Mouse (Mus musculus) hindbrain, embryonic 12.5 days (tissue): Measurements from ENCODE around the gene Fsd1. TPM values are rescaled to one million over a fixed set of nuclear protein-coding genes. Genes with fewer than 3 reads are reported as not detected.

ENCODE experiments used
- ATAC-seq: fragments of 200-750 bp; cut with Nextera tagmentation; 2 replicates; pipeline ENCODE4 v1.8.0; 2017; ENCODE audit warnings: moderate TSS enrichment; ENCODE audit not compliant: low FRiP score
- H3K27ac ChIP-seq: fragments of 300-500 bp; sonication (generic); 2 replicates; pipeline ENCODE4 v1.5.1; 2016; ENCODE audit warnings: mild to moderate bottlenecking
- H3K27me3 ChIP-seq: fragments of 300-500 bp; sonication (generic); 2 replicates; pipeline ENCODE4 v1.6.1; 2016; ENCODE audit warnings: mild to moderate bottlenecking
- H3K36me3 ChIP-seq: fragments of 300-500 bp; sonication (generic); 2 replicates; pipeline ENCODE4 v1.6.1; 2016; ENCODE audit warnings: mild to moderate bottlenecking
- H3K4me1 ChIP-seq: fragments of 300-500 bp; sonication (generic); 2 replicates; pipeline ENCODE4 v1.6.1; 2016
- H3K4me2 ChIP-seq: fragments of 300-500 bp; sonication (generic); replicated peaks from 2 replicates; pipeline ENCODE4 v1.6.1; 2016; ENCODE audit warnings: mild to moderate bottlenecking
- H3K4me3 ChIP-seq: fragments of 300-500 bp; sonication (generic); 2 replicates; pipeline ENCODE4 v1.5.1; 2016; ENCODE audit warnings: mild to moderate bottlenecking
- H3K9ac ChIP-seq: fragments of 300-500 bp; sonication (generic); 2 replicates; pipeline ENCODE4 v1.6.1; 2016; ENCODE audit warnings: mild to moderate bottlenecking, moderate library complexity
- H3K9me3 ChIP-seq: fragments of 300-500 bp; sonication (generic); replicated peaks from 2 replicates; pipeline ENCODE4 v1.6.1; 2016; ENCODE audit warnings: mild to moderate bottlenecking
- WGBS: fragments of 180-500 bp; shearing (Covaris S2); methylation state at CpG from one replicate; pipeline ENCODE4 v1.1.7; 2016; 5-methylcytosine and 5-hydroxymethylcytosine counted together
- polyA plus RNA-seq: library from polyadenylated mRNA; unstranded; fragments of >200 nt; fragmentation: Nextera tagmentation; extraction: Ambion mirVana; gene quantifications from 2 replicates; pipeline ENCODE4 v1.2.1, GENCODE M21; 2016

Gene Fsd1
- polyA plus RNA-seq, 1 experiment from 2014 or later = 103 TPM

GRCm38 (mm10) chr17:56036901-56037287 lies 50.6 kb downstream of the Fsd1 start:
- Histone ChIP-seq H3K27me3 (no peaks in the 10 kb centered on the region), H3K4me3 (peak overlapping the region; percentile 57; the same call in 1 of the 2 replicates), H3K9me3 (no peaks in the 10 kb centered on the region), H3K4me2 (peak overlapping the region; percentile 35), H3K27ac (no peak overlapping the region; the same call in 1 of the 2 replicates), H3K4me1 (peaks cover 37% of the 10 kb centered on the region), H3K36me3 (peaks cover 14% of the 10 kb centered on the region), H3K9ac (0 out of 2 replicates have a peak overlapping the region, but pooled peaks have one; percentile 28)
- ATAC-seq = peak; percentile 41
- 40% methylated on average over 13 of the region's 13 CpGs for WGBS

- no peak overlapping the region for H3K9ac ChIP-seq
- peaks cover 31% of the 10 kb centered on the region for H3K4me1 ChIP-seq
- no peak for ATAC-seq
- WGBS = 86% methylated on average over 8 of the region's 8 CpGs
- no peak overlapping the region for H3K4me3 ChIP-seq
- H3K4me2 ChIP-seq = no peak overlapping the region
- peaks cover 12% of the 10 kb centered on the region for H3K36me3 ChIP-seq
- no peaks in the 10 kb centered on the region for H3K27me3 ChIP-seq
- H3K27ac ChIP-seq = no peak overlapping the region
- no peaks in the 10 kb centered on the region for H3K9me3 ChIP-seq
These were observed 52.4 kb downstream of the Fsd1 start for GRCm38 (mm10) chr17:56038583-56039261.

GRCm38 (mm10) chr17:56039345-56039744 lies 53.0 kb downstream of the Fsd1 start:
- Histone ChIP-seq H3K4me2 (peak overlapping the region; percentile 78), H3K4me1 (peaks cover 30% of the 10 kb centered on the region), H3K36me3 (peaks cover 10% of the 10 kb centered on the region), H3K27me3 (no peaks in the 10 kb centered on the region), H3K9me3 (no peaks in the 10 kb centered on the region), H3K4me3 (no peak overlapping the region), H3K9ac (no peak overlapping the region), H3K27ac (no peak overlapping the region)
- WGBS = 78% methylated on average over 4 of the region's 4 CpGs
- ATAC-seq = no peak

DNA sequence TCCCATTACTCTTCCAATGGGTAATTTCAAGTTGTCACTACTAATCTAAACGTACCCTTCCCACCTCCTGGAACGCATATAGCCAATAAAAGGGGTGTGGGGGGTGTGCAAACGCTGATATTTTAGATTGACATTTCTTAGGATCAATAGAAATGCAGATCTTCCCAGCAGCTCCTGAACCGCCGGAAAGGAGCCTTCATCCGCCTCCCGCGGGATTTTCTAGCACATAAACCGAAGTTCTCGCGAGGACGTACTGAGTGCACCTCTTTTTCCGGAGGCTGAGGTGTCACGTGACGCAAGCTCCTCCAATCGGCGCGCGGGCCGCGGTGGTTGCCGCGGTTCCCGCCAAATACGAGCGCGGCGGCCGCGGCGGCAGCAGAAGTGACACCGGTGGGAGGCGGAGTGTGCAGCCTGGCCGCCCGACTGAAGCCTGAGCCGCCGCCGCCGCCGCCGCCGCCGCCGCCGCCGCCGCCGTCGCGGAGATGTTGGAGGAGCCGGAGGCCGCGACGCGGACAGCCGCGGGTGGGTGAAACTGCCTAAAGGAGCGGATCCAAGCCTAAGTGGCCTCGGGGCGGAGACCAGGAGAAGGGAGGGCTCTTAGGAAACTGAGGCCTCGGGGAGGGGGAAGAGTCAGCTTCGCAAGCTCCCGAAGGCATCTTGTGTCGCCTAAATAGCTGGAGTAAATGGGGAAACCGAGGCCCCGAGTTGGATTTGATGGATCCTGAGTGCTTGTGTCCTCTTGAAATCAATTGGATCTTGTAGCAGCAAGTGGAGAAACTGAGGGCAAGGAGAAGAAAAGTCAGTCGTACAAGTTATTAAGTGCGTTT lies 53.9 kb downstream of the Fsd1 start, which contains the start of gene Chaf1a:
Gene Chaf1a, plus strand, starts transcription at position 410 of the 827 bp plus-strand sequence.
- H3K27ac ChIP-seq = peak within 1 kb of the TSS; percentile 69
- H3K27me3 ChIP-seq = no peaks in the 10 kb centered on the region
- H3K4me1 ChIP-seq = peaks cover 21% of the 10 kb centered on the region
- no peaks in the 10 kb centered on the region for H3K9me3 ChIP-seq
- H3K4me3 ChIP-seq = peak within 1 kb of the TSS; percentile 61
- H3K36me3 ChIP-seq = peaks cover 4% of the 10 kb centered on the region; the same call in 1 of the 2 replicates
- ATAC-seq = peak; percentile 79
- peak within 1 kb of the TSS; percentile 78 for H3K4me2 ChIP-seq
- peak within 1 kb of the TSS; percentile 59 for H3K9ac ChIP-seq
- under 1% methylated on average over 68 of the region's 68 CpGs for WGBS

DNA sequence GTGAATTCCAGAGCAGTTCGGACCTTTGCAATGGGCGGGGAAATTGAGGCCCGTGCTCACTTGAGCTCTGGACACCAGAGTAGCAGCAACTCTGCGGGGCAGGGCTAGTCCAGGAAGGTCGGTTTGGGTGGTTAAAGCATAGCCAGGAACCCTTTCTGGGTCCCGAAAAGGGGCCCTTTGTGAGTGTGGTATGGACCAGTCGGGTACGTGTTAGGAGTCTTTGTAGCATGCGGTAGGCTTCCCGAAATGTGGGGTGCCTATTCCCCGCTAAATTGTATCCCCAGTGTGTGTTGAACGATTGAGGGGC lies 54.5 kb downstream of the Fsd1 start:
- 4% methylated on average over 12 of the region's 12 CpGs for WGBS
- Histone ChIP-seq H3K9ac (peak overlapping the region; percentile 59), H3K27me3 (no peaks in the 10 kb centered on the region), H3K4me2 (peak overlapping the region; percentile 78), H3K9me3 (no peaks in the 10 kb centered on the region), H3K4me1 (peaks cover 16% of the 10 kb centered on the region), H3K27ac (no peak overlapping the region), H3K4me3 (peak overlapping the region; percentile 61), H3K36me3 (peaks cover 4% of the 10 kb centered on the region; the same call in 1 of the 2 replicates)
- ATAC-seq = no peak

Other genes with a start within 250 kb of the Fsd1 start
- 0.08 TPM in 1 of 2 replicates, not detected in the other for gene Adgre4, start 236.5 kb upstream of the Fsd1 start, polyA plus RNA-seq
- 11.0 and 11.4 TPM in 2 replicates for gene Zfp119a, start 107.6 kb upstream of the Fsd1 start, polyA plus RNA-seq
- gene Zfp959, start 94.4 kb upstream of the Fsd1 start, polyA plus RNA-seq = 13.0 and 15.1 TPM in 2 replicates
- gene Zfp119b, start 37.0 kb upstream of the Fsd1 start, polyA plus RNA-seq = 6.2 and 6.3 TPM in 2 replicates
- 2.6 and 4.4 TPM in 2 replicates for gene Ebi3, start 33.9 kb upstream of the Fsd1 start, polyA plus RNA-seq
- 24.1 and 26.7 TPM in 2 replicates for gene Yju2, start 27.4 kb upstream of the Fsd1 start, polyA plus RNA-seq
- 133 and 135 TPM in 2 replicates for gene Shd, start 16.0 kb upstream of the Fsd1 start, polyA plus RNA-seq
- gene Stap2, start 19.1 kb downstream of the Fsd1 start, polyA plus RNA-seq = 6.5 and 6.6 TPM in 2 replicates
- 196 and 209 TPM in 2 replicates for gene Mpnd, start 19.2 kb downstream of the Fsd1 start, polyA plus RNA-seq
- 141 and 144 TPM in 2 replicates for gene Sh3gl1, start 50.1 kb downstream of the Fsd1 start, polyA plus RNA-seq
- gene Chaf1a, start 53.9 kb downstream of the Fsd1 start, polyA plus RNA-seq = 26.8 and 30.2 TPM in 2 replicates
- gene Ubxn6, start 88.5 kb downstream of the Fsd1 start, polyA plus RNA-seq = 62.4 and 64.5 TPM in 2 replicates
- gene Hdgfl2, start 93.1 kb downstream of the Fsd1 start, polyA plus RNA-seq = 167 and 177 TPM in 2 replicates
- 0.06 and 0.09 TPM in 2 replicates for gene Plin4, start 123.3 kb downstream of the Fsd1 start, polyA plus RNA-seq
- 0.42 and 0.62 TPM in 2 replicates for gene Plin5, start 131.1 kb downstream of the Fsd1 start, polyA plus RNA-seq
- gene Lrg1, start 135.5 kb downstream of the Fsd1 start, polyA plus RNA-seq = 0.25 and 0.27 TPM in 2 replicates
- gene Sema6b, start 153.8 kb downstream of the Fsd1 start, polyA plus RNA-seq = 9.6 and 11.2 TPM in 2 replicates
- gene Tnfaip8l1, start 176.0 kb downstream of the Fsd1 start, polyA plus RNA-seq = 8.4 and 8.9 TPM in 2 replicates
- 59.2 and 63.0 TPM in 2 replicates for gene Mydgf, start 197.4 kb downstream of the Fsd1 start, polyA plus RNA-seq
- gene Dpp9, start 232.4 kb downstream of the Fsd1 start, polyA plus RNA-seq = 38.7 and 39.2 TPM in 2 replicates